Mouse (Mus musculus): ENCODE data around the gene Txlng.

The Txlng gene

GRCm38 (mm10) chrX:162760115-162760942 is 68.9 kb downstream of the Txlng start, which contains the start of gene Rbbp7:
Rbbp7 (plus strand) TSS chrX:162760402.
- DNase-seq (ENCODE audit: low spot score): peak; percentile 77

DNA sequence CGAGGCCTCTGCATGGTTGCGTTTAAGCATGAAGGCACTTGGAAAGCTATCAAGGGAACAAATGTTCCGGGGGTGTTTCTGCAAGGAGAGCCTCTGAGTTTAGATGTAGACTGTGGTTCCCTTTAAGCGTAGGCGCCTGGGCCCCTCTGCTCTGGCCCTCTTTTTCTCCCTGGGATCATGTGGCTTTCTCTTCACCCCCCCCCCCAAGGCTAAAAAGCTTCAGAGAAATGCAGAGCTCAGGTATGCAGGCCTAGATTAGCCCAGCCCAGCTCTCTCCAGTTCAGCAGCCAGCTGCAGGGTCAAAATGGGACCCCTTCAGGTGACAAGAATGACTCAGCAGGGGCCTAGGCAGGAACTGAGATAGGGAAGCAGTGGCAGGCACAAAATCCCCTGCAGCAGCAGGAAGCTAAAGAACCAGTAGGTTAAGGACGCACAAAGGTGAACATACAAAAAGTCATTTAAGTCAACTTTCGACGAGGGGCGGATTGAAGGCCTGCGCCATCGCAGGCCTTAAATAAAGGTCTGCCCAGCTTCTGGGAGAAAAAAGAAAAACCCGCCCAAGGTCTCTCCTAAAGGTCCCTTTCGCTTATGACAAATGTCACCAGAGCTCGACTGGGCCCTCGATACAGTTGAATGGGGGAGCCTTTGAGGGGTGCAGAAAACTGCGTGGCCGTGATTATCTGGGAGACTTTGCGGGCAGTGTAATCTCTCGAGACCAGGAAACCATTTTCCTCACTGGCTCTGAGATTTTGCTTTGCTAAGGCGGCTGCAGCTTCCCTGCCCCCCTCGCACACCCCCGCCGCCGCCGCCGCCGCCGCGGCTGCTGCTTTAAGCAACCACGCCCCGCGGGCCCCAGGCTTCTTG is 69.8 kb downstream of the Txlng start:
- DNase-seq (ENCODE audit: low spot score): peak; percentile 12

DNA sequence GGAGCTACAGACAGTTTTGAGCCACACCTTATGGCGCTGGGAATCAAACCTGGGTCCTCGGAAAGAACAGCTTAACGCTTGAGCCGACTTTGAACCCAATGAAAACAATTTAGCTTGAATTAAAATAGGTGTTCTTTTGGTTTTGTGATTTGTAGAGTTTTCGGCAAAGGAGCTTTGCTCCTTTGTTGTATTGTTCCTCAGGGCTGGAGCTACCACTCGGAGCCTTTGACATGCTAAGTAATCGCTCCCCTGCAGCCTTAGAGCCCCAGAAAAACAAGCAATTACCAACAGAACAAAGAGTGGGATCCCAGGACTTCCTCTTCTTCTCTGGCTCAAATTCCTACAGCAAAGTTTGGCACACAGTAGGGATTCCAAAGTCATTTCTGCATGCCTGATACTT is 73.2 kb downstream of the Txlng start:
- DNase-seq (ENCODE audit: low spot score): no peak

GRCm38 (mm10) chrX:162754314-162754713 is 74.9 kb downstream of the Txlng start:
- no peak for DNase-seq (ENCODE audit: low spot score)

DNA sequence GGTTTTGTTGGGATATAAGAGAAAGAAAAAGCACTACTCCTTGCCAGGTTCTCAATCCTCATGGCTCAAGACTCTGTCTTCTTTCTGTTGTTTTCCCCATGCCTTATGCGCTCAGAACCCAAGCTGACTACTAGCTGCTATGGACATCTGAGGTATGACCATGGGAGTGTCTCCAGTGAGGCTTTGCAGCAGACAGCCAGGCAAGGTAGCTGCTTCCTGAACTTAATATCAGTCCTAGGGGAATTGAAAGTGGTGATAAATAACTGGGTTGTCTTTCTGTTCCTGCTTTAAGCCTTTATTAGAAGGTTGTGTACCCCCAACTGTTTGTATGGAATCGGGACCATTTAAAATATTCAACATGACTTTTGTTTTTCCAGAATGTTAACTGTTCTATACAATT is 76.8 kb downstream of the Txlng start:
- no peak for DNase-seq (ENCODE audit: low spot score)

DNA sequence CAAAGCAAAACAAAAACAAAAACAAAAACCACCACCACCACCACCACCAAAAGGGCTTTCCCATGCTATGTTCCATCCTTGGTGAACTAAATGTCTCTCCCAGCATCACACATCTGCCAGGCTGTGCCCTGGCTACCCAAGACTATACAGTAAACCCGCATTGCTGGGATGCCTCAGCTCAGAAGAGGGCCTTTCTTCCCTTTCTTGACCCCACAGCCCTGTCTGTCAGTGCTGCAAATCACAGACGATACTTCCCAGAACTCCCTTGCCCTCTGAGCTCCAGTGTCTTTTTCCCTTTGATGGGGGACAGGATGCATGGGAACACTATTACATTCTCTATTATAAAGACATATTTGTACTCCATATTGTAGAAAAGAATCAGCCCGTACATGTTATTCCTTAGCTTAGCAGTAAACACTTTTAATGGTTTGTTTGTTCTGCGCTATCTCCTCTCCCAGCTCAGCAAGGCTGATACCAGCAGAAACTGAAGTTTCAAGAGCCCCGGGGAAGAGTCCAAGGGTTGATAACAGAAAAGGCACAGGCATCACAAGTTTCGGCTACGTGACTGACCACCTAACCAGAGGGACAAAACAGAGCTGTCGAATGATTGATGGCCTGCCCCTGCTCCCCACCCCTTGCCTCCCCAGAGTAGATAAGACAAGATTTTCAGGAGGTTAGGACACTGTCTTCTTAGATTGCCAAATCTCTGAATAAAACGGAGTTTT is 80.4 kb downstream of the Txlng start:
- no peak for DNase-seq (ENCODE audit: low spot score)

DNA sequence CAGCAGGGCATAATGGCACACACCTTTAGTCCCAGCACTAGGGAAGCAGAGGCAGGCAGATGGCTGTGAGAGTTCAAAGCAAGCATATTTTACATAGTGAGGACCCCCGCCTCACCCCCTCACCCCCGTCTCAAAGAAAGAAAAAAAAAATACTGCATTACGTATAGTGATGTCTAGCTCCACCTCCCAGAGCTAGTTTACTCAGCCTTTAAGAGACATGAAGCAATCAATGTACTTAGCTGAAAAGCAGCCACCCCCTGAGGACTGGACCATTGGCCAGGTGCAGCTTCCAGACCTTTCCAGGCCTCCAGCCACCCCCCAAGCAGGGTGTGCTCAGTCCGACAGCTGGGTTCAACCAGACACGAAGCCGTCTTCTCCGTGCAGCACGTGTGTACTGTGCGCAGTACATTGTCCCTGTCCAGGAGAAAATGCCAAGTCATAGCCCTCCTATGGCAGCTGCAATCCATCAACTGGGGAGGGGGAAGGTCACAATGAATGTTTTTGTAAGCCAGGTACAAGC is 93.1 kb downstream of the Txlng start:
- DNase-seq (ENCODE audit: low spot score): no peak

DNA sequence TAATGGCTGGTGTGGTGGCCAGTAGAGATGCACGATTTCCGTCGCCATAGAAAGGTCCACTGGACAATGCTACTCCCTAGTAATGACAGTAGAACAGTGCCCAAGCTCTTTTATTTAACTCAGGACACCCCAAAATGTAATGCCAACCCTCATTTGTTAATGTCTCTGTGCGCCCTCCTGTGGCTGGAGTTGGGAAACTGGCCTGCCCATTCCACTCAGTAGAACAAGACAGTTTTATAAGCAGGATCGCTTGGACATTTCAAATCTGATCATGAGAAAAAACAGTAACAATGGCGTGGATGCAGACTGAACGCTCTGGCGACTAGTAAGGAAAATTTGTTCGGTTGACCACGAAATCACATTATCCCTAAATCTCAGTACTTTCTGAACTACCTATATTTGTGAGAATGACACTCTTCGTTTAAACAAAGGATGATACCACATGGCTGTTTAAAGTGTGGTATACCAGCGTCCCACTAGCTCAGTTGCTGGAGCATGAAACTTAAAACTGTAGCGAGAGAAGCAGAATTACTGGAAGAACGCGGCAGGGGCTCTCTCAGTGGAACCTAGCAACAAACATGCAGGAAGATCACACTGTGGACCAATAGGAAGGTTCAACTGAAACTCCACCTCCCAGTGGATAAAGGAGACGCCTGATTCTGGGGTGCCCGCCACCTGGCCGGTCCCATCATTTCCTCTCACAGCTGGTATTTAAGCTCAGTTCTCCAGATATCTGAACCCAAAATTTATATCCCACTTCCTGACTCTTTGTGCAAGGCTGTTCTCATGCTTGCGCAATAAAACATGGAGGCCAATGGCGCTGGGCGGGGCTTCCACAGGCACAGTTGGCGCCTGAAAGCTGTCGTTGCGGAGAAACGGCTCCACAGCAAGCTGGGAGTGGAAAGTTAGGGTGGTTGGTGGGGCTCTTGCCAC is 94.0 kb downstream of the Txlng start:
- peak; percentile 34 for DNase-seq (ENCODE audit: low spot score)

DNA sequence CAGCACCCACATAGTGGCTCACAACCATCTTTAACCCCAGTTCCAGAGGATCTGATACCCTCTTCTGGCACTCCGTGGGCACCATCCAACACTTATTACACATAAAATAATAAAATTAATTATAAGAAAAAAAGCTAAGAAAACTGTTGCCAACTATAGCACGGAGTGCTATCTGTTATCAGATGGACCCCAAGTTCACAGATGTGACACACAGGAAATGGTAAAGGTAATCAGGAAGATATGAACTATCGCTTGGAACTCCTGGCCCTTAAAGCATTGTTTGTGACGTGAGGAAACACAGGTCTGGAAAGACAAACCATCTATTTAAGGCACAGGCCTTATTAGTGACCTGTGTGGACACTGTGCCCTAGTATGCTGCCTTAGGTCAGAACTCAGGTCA is 99.2 kb downstream of the Txlng start:
- no peak for DNase-seq (ENCODE audit: low spot score)
